Mouse (Mus musculus) heart, embryonic 16.5 days (tissue): ENCODE measurements around the gene Gm26741. TPM values are rescaled to one million over a fixed set of nuclear protein-coding genes. Genes with fewer than 3 reads are reported as not detected.

Experiments used
- ATAC-seq: fragments of 200-750 bp; cut with Nextera tagmentation; replicated peaks from 2 replicates; pipeline ENCODE4 v1.8.0; 2017; ENCODE audit warnings: moderate number of reproducible peaks; ENCODE audit not compliant: insufficient read depth, low FRiP score; ENCODE audit errors: extremely low read depth
- H3K27ac ChIP-seq: fragments of 300-500 bp; sonication (generic); 2 replicates; pipeline ENCODE4 v1.5.1; 2014; ENCODE audit warnings: mild to moderate bottlenecking, low read length, control low read depth, moderate library complexity
- H3K27me3 ChIP-seq: fragments of 300-500 bp; sonication (generic); 2 replicates; pipeline ENCODE4 v1.6.1; 2014; ENCODE audit warnings: low read length, mixed read lengths; ENCODE audit not compliant: control insufficient read depth, insufficient read depth
- H3K36me3 ChIP-seq: fragments of 300-500 bp; sonication (generic); 2 replicates; pipeline ENCODE4 v1.6.1; 2014; ENCODE audit not compliant: control insufficient read depth, insufficient read depth
- H3K4me1 ChIP-seq: fragments of 300-500 bp; sonication (generic); 2 replicates; pipeline ENCODE4 v1.6.1; 2014; ENCODE audit warnings: low read length, mixed read lengths; ENCODE audit not compliant: control insufficient read depth, insufficient read depth
- H3K4me2 ChIP-seq: fragments of 300-500 bp; sonication (generic); 2 replicates; pipeline ENCODE4 v1.6.1; 2014; ENCODE audit warnings: low read depth, mild to moderate bottlenecking, control low read depth, low read length
- H3K4me3 ChIP-seq: fragments of 300-500 bp; sonication (generic); 2 replicates; pipeline ENCODE4 v1.5.1; 2014; ENCODE audit warnings: mild to moderate bottlenecking, control low read depth, low read length
- H3K9ac ChIP-seq: fragments of 300-500 bp; sonication (generic); 2 replicates; pipeline ENCODE4 v1.6.1; 2014; ENCODE audit warnings: low read length, control low read depth
- H3K9me3 ChIP-seq: fragments of 300-500 bp; sonication (generic); replicated peaks from 2 replicates; pipeline ENCODE4 v1.6.1; 2016; ENCODE audit warnings: low read length; ENCODE audit not compliant: control insufficient read depth
- WGBS: fragments of 180-500 bp; shearing (Covaris S2); extraction: QIAGEN DNeasy Blood & Tissue Kit; methylation state at CpG from one replicate; pipeline ENCODE4 v1.1.7; 2014; 5-methylcytosine and 5-hydroxymethylcytosine counted together
- polyA plus RNA-seq: library from polyadenylated mRNA; unstranded; fragments of >200 nt; fragmentation: Nextera tagmentation; extraction: Ambion mirVana; gene quantifications from 2 replicates; pipeline ENCODE4 v1.2.1, GENCODE M21; 2015

Gm26741 gene
- polyA plus RNA-seq, 1 experiment from 2014 or later, result not detected

DNA sequence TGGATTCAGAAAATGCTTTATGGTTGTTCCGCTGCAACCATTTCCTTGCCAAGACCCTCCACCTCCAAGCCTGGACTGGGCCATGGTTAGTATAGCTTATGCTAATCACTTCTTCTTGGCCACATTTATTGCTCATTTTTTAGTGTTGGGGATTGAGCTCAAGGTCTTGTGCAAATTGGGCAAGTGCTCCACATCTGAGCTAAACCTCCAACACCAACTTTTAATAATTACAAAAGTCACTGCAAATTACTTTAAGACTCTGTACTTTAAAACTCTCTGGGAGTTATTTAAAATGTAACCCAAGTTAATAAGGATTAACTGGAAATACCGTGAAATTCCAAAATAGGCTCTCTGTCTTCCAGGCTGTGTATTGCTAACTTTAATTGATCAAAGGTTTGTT, 49.0 kb downstream of the Gm26741 start:
- no peak for ATAC-seq
- 93% methylated on average over 2 of the region's 2 CpGs for WGBS

More for the DNA sequence above, 49.0 kb downstream of the Gm26741 start:
- no peak overlapping the region for H3K27ac ChIP-seq
- no peaks in the 10 kb centered on the region for H3K36me3 ChIP-seq
- no peak overlapping the region for H3K9ac ChIP-seq
- H3K4me1 ChIP-seq, result no peaks in the 10 kb centered on the region
- H3K4me3 ChIP-seq, result no peak overlapping the region
- no peaks in the 10 kb centered on the region for H3K27me3 ChIP-seq
- no peak overlapping the region for H3K4me2 ChIP-seq
- no peaks in the 10 kb centered on the region for H3K9me3 ChIP-seq

Other genes starting within 250 kb of the Gm26741 start
- gene Ros1, start 163.5 kb upstream of the Gm26741 start, polyA plus RNA-seq, result not detected in 2 replicates
- gene Dcbld1, start 125.1 kb upstream of the Gm26741 start, polyA plus RNA-seq, result 8.8 and 9.8 TPM in 2 replicates
- gene Gopc, start 23.4 kb downstream of the Gm26741 start, polyA plus RNA-seq, result 13.7 and 14.3 TPM in 2 replicates
- gene Nepn, start 30.2 kb downstream of the Gm26741 start, polyA plus RNA-seq, result not detected in 2 replicates
- 8.3 and 8.4 TPM in 2 replicates for gene Nus1, start 58.8 kb downstream of the Gm26741 start, polyA plus RNA-seq